Mouse (Mus musculus) CH12F3 (cell line): ENCODE data around the gene Osbpl9.

Experiments used
- in situ Hi-C: fragments of 300-500 bp; cut with MboI; formaldehyde crosslinking; loops from 2 replicates; pipeline ENCODE4 v1.14.3; 2020; ENCODE audit warnings: low sequenced_read_pairs

The Osbpl9 gene

GRCm38 (mm10) chr4:109136475-109137125 lies 65.5 kb downstream of the Osbpl9 start:
- in situ Hi-C loops = no loop called here

DNA sequence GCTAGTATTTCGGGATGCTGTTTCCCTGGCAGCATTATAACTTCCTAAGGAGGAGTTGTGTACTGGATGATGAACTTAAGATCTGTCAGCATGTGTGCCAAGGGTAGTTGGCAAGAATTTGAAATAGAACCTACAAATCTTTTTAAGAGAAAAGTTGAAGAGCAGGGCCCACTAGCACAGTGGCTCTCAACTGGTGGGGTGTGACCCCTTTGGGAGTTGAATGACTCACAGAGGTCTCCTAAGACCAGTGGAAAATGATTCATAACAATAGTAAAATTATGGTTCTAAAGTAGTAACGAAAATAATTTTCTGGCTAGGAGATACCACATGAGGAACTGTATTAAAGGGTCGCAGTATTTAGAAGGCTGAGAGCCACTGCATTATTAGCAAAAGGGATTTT lies 67.1 kb downstream of the Osbpl9 start:
- in situ Hi-C loops = no loop called here

GRCm38 (mm10) chr4:109131256-109131872 lies 70.7 kb downstream of the Osbpl9 start:
- in situ Hi-C loops = no loop called here

GRCm38 (mm10) chr4:109128971-109129370 lies 73.1 kb downstream of the Osbpl9 start:
- in situ Hi-C loops = no loop called here

DNA sequence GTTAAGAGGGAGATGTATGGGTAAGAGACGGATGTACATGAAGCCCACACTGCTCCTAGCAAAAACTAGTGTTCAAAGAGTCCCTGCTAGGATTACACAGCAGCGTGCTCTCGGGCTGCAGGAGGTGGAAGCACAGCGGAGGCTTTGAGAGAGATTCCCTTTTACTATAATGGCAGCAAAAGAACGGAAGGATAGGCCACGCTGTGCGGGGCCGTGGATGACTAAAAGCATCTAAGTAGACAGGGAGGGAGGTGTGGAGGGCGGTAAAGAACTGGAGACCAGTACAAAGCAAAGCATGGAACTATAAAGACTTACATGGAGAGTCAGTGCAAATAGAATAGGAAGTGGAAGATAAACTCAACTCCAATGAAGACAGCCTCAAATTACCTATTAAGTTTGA lies 74.1 kb downstream of the Osbpl9 start:
- in situ Hi-C loops = no loop called here

DNA sequence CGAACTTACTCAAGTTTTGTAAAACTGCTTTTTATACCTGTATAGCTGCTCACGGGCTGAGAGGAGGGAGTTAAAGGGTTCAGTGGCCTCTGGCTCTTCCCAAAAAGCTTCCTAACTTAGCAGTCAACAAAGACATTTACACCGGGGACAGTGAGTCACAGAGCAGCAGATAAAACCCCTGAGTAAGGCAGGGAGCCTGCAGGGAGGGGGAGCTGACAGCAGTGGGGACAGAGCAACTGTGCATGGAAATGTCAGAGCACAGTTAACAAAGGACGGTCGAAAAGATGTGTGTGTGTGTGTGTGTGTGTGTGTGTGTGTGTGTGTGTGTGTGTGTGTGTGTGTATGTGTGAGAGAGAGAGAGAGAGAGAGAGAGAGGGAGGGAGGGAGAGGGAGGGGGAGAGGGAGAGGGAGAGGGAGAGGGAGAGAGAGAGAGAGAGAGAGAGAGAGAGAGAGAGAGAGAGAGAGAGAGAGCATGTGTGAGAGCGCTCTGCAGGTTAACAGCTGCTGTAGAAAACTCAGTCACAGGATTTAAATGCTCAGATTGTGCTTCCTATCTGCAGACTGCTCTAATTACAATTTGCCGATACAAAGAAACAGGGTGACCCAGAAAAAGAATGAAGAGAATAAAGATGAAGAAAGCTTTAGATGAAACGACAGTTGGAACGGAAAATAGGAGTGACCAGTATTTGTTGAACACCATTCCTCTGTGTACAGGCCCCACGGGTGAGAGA lies 75.1 kb downstream of the Osbpl9 start:
- in situ Hi-C loops = no loop called here

DNA sequence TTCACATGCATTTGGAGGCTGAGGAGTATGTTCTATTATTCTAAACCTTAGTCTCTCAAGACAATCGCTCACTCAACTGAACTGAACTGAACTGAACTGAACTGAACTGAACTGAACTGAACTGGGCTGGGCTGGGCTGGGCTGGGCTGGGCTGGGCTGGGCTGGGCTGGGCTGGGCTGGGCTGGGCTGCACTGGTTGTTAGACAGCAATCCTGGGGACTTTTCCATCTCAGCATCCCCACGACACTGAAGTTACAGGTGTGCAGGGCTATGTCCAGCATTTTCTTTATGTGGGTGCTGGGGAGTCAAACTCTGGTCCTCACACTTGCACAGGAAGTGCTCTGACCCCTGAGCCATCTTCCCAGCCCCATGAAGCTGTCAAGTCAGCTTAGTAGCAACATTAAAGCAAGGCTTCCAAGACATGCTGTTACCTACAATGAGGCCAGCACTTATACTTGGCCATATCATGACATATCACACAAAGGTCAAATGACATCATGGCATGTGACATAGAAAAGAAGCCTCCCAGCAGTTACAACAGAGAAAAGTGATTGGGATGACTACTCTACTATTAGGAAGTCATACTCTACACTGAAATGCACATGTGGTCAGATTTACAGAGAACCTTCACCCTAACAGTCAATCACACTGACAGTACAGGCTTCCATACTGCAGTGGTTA lies 76.2 kb downstream of the Osbpl9 start:
- in situ Hi-C loops = no loop called here

- in situ Hi-C loops = no loop called here
These were observed 79.1 kb downstream of the Osbpl9 start for GRCm38 (mm10) chr4:109122830-109123555.

DNA sequence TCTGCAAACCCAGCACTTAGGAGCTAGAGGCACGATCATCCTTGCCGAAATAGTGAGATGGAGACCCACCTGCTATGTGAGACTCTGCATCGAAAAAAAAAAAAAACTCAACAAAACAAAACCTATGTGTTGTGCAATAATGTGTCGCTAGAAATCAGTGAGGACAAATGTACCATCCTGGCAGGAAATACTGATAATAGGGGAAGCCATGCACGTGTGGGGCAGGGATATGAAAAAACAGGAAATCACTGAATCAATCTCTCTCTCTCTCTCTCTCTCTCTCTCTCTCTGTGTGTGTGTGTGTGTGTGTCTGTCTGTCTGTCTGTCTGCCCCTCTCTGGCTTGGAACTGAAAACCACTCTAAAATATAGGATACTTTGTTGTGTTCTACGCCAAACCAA lies 81.3 kb downstream of the Osbpl9 start:
- in situ Hi-C loops = no loop called here

GRCm38 (mm10) chr4:109119641-109120125 lies 82.4 kb downstream of the Osbpl9 start:
- in situ Hi-C loops = no loop called here

DNA sequence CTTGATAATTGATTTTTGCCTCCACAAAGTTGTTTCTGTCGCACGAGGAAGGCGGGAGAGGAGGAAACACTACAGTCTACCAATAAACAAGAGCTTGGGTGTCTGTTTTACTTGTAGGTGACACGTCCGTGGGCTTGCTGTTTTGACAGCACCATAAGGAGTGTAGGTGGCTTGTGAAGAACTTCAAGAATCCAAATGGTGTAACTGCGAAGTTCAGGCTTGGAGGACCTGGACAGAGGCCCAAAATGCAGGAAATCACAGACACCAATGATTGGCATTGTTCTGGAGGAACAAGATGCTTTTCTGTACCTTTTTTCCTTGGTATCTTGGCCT lies 83.8 kb downstream of the Osbpl9 start:
- in situ Hi-C loops = no loop called here

- in situ Hi-C loops = no loop called here
These were observed 84.3 kb downstream of the Osbpl9 start for GRCm38 (mm10) chr4:109117596-109118326.

- in situ Hi-C loops = no loop called here
These were observed 85.1 kb downstream of the Osbpl9 start for GRCm38 (mm10) chr4:109116938-109117337.

DNA sequence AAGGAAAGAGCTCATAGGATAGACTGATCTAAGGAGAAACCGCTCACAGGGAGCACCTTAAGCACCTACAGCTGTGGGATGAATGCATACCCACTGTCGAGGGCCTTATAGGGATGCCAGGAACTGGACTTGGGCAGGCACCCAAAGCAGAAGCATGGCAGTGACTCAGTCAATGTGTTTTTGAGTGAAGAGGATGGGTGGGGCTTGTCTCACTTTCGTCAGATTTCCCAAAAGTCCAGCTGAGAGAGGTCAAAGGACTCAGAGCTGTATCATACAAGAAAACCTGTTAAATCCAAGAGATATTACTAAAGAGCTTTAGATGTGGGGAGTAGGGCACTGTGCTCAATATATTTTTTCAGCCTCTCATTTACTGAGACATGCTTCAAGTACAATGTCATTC lies 85.6 kb downstream of the Osbpl9 start:
- in situ Hi-C loops = no loop called here

DNA sequence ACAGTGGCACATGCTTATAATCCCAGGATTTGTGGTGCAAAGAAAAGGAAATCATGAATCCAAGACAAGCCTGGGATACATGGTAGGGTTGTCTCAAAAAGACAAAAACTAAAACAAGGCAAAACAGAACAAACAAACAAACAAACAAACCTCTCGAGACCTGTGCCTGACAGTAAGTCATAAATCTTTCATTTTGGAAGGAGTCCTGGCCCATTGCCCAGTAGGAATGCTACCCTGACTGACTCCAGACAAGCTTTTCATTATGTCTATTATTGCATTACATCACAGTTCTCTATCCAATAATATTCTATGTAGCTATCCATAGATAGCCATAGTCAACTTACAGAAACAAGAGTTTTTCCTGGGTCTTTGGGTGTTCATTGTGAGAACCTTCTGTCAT lies 86.3 kb downstream of the Osbpl9 start:
- in situ Hi-C loops = no loop called here

DNA sequence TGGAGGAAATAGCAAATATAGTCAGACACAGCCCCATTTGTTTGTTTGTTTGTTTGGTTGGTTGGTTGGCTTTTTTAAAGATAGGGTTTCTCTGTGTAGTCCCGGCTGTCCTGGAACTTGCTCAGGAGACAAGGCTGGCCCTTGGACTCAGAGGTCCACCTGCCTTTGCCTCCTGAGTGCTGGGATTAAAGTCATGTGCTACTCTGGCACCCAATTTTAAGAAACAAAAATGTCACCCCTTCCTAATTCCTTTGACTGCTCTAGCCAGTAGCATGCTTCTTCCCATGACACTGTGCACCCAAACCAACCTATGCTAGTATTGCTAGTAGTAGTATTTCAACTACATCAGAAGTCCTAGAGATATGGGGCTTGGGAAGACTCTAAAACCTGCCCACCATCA lies 87.8 kb downstream of the Osbpl9 start:
- in situ Hi-C loops = no loop called here

DNA sequence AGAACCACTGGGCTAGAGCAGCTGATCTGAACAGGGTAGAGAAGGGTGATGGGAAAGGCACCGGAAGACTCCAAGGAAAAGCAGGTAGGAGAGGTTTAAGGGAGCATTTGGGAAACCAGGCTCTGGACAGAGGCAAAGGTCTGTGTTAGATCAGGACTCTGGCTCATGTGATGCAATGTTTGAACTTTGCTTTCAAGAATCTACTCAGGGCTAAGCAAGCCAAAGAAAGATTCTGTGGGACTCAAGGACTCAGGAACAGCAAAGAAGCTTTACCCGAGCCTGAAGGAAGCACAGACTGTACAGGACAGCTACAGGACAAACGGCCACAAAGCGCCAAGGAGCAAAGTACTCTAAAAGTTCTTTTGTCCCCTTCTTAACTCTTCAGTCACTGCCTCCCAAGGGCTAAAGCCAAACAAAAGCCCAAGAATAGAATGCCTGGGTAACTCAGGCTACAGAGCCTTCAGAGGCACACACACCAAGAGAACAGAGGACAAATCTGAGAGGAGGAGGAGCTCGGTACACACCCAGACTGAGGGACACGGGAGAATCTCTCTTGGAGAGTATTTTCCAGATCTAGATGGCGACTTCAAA lies 89.1 kb downstream of the Osbpl9 start:
- in situ Hi-C loops = no loop called here

DNA sequence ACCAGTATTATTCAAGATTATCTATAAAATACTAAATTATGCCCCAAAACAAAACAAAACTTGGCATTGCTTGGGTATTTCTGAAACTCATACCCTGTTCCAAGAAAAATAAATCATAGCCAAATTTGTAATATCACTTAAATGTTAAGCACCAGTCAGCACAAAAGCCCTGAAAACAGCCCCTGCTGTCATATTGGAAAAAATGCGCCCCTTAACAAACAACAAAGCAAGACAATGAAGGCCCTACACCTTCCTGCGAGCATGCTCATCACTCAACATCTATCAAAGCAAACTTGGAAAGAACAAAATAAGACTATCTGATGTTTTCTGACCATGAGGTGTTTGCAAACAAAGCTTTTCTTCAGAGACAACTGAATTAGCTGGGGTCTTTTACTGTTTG lies 91.1 kb downstream of the Osbpl9 start:
- in situ Hi-C loops = no loop called here

GRCm38 (mm10) chr4:109109686-109110085 lies 92.4 kb downstream of the Osbpl9 start:
- in situ Hi-C loops = no loop called here

DNA sequence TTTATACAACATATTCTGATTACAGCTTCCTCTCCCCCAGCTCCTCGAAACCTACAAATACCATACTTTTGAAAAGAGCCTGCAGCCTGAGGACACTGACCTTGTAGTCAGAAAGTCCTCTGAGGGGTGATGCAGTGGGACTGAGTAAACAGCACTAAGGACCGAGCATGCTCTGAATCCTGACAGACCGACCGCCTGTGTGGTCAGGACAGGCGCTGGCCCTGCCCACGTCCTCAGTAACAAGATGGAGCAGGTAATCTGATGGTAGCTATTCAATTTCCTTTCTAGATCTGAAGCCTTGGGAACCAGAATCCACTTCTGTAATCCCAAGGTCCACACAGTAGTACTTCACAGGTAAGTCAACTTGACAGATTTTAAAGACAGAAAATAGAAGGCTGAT lies 93.1 kb downstream of the Osbpl9 start:
- in situ Hi-C loops = no loop called here
